Mouse (Mus musculus) liver, adult 2 months (tissue): Measurements from ENCODE around the gene Gm26897. TPM values are rescaled to one million over a fixed set of nuclear protein-coding genes. Genes with fewer than 3 reads are reported as not detected.

Source experiments
- DNase-seq: peaks from one replicate; pipeline ENCODE4 v3.0.0-alpha.2; 2011; ENCODE audit warnings: low read depth, low spot score; ENCODE audit errors: extremely low read depth
- H3K27ac ChIP-seq: fragments of 200-500 bp; replicated peaks from 2 replicates; pipeline ENCODE4 v1.5.1; 2012; ENCODE audit warnings: low read depth, mild to moderate bottlenecking, control low read depth, inconsistent platforms, low read length; ENCODE audit not compliant: insufficient read depth
- H3K27me3 ChIP-seq: fragments of 200-500 bp; 2 replicates; pipeline ENCODE4 v1.6.1; 2012; ENCODE audit warnings: mild to moderate bottlenecking, moderate library complexity, low read length, inconsistent platforms; ENCODE audit not compliant: control insufficient read depth, insufficient read depth
- H3K36me3 ChIP-seq: fragments of 200-500 bp; 2 replicates; pipeline ENCODE4 v1.6.1; 2012; ENCODE audit warnings: low read length, inconsistent platforms; ENCODE audit not compliant: control insufficient read depth, insufficient read depth
- H3K4me1 ChIP-seq: fragments of 200-500 bp; 2 replicates; pipeline ENCODE4 v1.6.1; 2011; ENCODE audit warnings: low read length; ENCODE audit not compliant: control insufficient read depth, insufficient read depth
- H3K4me3 ChIP-seq: fragments of 200-500 bp; 2 replicates; pipeline ENCODE4 v1.5.1; 2011; ENCODE audit warnings: low read depth, mild to moderate bottlenecking, control low read depth, low read length, moderate library complexity; ENCODE audit not compliant: insufficient read depth
- H3K79me2 ChIP-seq: fragments of 200-500 bp; 2 replicates; pipeline ENCODE4 v1.6.1; 2012; ENCODE audit warnings: inconsistent platforms, mild to moderate bottlenecking, low read length, moderate library complexity; ENCODE audit not compliant: control insufficient read depth, insufficient read depth
- H3K9ac ChIP-seq: fragments of 200-500 bp; 2 replicates; pipeline ENCODE4 v1.6.1; 2012; ENCODE audit warnings: low read depth, mild to moderate bottlenecking, control low read depth, inconsistent platforms, low read length
- CTCF ChIP-seq: fragments of 200-500 bp; IDR thresholded peaks from 2 replicates; pipeline ENCODE4 v1.5.1; 2011; ENCODE audit warnings: low read depth, low read length, control low read depth
- POLR2A ChIP-seq: fragments of 200-500 bp; IDR thresholded peaks from 2 replicates; pipeline ENCODE4 v1.6.1; 2011; ENCODE audit warnings: low read length, control low read depth; ENCODE audit not compliant: insufficient read depth; ENCODE audit errors: extremely low read depth
- WGBS: fragments of 180-500 bp; shearing (Covaris S2); methylation state at CpG from one replicate; pipeline ENCODE4 v1.1.7; 2018; 5-methylcytosine and 5-hydroxymethylcytosine counted together
- polyA plus RNA-seq: library from polyadenylated mRNA; depleted of rRNA; stranded (reverse); fragments of >200 nt; gene quantifications from 2 replicates; pipeline ENCODE4 v1.2.3, GENCODE M21; 2012
- total RNA-seq: library from RNA; depleted of rRNA; stranded (reverse); fragments of >200 nt; gene quantifications from 2 replicates; pipeline ENCODE4 v1.2.3, GENCODE M21; 2014

Gm26897 gene
- total and polyA plus RNA-seq, 2 experiments: not detected

GRCm38 (mm10) chr5:111703586-111703985 lies 30.1 kb upstream of the Gm26897 start:
- TF ChIP-seq POLR2A (no peak), CTCF (no peak)
- no peaks in the 10 kb centered on the region for H3K27me3 ChIP-seq
- no peaks in the 10 kb centered on the region for H3K36me3 ChIP-seq
- DNase-seq: no peak
- no peak overlapping the region for H3K27ac ChIP-seq
- no peaks in the 10 kb centered on the region for H3K79me2 ChIP-seq
- H3K9ac ChIP-seq: no peak overlapping the region
- no peaks in the 10 kb centered on the region for H3K4me1 ChIP-seq
- 91% methylated on average over 7 of the region's 7 CpGs for WGBS
- H3K4me3 ChIP-seq: no peak overlapping the region

GRCm38 (mm10) chr5:111704326-111704725 lies 29.4 kb upstream of the Gm26897 start:
- H3K79me2 ChIP-seq: no peaks in the 10 kb centered on the region
- H3K27me3 ChIP-seq: no peaks in the 10 kb centered on the region
- H3K4me1 ChIP-seq: no peaks in the 10 kb centered on the region
- H3K36me3 ChIP-seq: no peaks in the 10 kb centered on the region
- no peak overlapping the region for H3K27ac ChIP-seq
- DNase-seq: no peak
- 83% methylated on average over 11 of the region's 11 CpGs for WGBS
- TF ChIP-seq CTCF: no peak
- TF ChIP-seq POLR2A: no peak
- H3K4me3 ChIP-seq: no peak overlapping the region
- H3K9ac ChIP-seq: no peak overlapping the region

GRCm38 (mm10) chr5:111709195-111709901 lies 24.4 kb upstream of the Gm26897 start:
- Histone ChIP-seq H3K27me3 (0 out of 2 replicates have a peak, but pooled peaks cover 3% of the 10 kb centered on the region), H3K4me1 (no peaks in the 10 kb centered on the region), H3K4me3 (no peak overlapping the region), H3K9ac (no peak overlapping the region), H3K79me2 (no peaks in the 10 kb centered on the region), H3K36me3 (no peaks in the 10 kb centered on the region), H3K27ac (no peak overlapping the region)
- WGBS: 54% methylated on average over 8 of the region's 8 CpGs
- TF ChIP-seq POLR2A (no peak), CTCF (no peak)
- DNase-seq: no peak

GRCm38 (mm10) chr5:111719018-111719417 lies 14.7 kb upstream of the Gm26897 start:
- no peak for DNase-seq
- Histone ChIP-seq H3K4me1 (no peaks in the 10 kb centered on the region), H3K4me3 (no peak overlapping the region), H3K27me3 (no peaks in the 10 kb centered on the region), H3K27ac (no peak overlapping the region), H3K79me2 (no peaks in the 10 kb centered on the region), H3K9ac (no peak overlapping the region), H3K36me3 (no peaks in the 10 kb centered on the region)
- WGBS: 59% methylated on average over 3 of the region's 3 CpGs
- TF ChIP-seq CTCF (no peak), POLR2A (no peak)

GRCm38 (mm10) chr5:111720726-111721125 lies 13.0 kb upstream of the Gm26897 start:
- Histone ChIP-seq H3K36me3 (no peaks in the 10 kb centered on the region), H3K27ac (no peak overlapping the region), H3K27me3 (no peaks in the 10 kb centered on the region), H3K4me3 (no peak overlapping the region), H3K4me1 (no peaks in the 10 kb centered on the region), H3K9ac (no peak overlapping the region), H3K79me2 (no peaks in the 10 kb centered on the region)
- WGBS: 68% methylated on average over 9 of the region's 9 CpGs
- DNase-seq: no peak
- TF ChIP-seq POLR2A (no peak), CTCF (no peak)

- no peak for DNase-seq
Measured at GRCm38 (mm10) chr5:111724713-111725112, 9.0 kb upstream of the Gm26897 start.

More at GRCm38 (mm10) chr5:111724713-111725112, 9.0 kb upstream of the Gm26897 start:
- 73% methylated on average over 10 of the region's 10 CpGs for WGBS
- TF ChIP-seq CTCF: no peak
- no peak for TF ChIP-seq POLR2A
- H3K36me3 ChIP-seq: no peaks in the 10 kb centered on the region
- H3K4me3 ChIP-seq: no peak overlapping the region
- H3K27ac ChIP-seq: no peak overlapping the region
- H3K27me3 ChIP-seq: no peaks in the 10 kb centered on the region
- no peak overlapping the region for H3K9ac ChIP-seq
- no peaks in the 10 kb centered on the region for H3K79me2 ChIP-seq
- no peaks in the 10 kb centered on the region for H3K4me1 ChIP-seq
